Mouse (Mus musculus) limb, embryonic 14.5 days (tissue): Measurements from ENCODE around the gene Asb5. TPM values are rescaled to one million over a fixed set of nuclear protein-coding genes. Genes with fewer than 3 reads are reported as not detected.

Source experiments
- ATAC-seq: fragments of 200-750 bp; cut with Nextera tagmentation; 2 replicates; pipeline ENCODE4 v1.8.0; 2017; ENCODE audit warnings: low read depth, moderate number of reproducible peaks, moderate TSS enrichment; ENCODE audit not compliant: low FRiP score
- DNase-seq: peaks from one replicate; pipeline ENCODE4 v3.0.0-alpha.2; 2015; ENCODE audit warnings: low spot score
- H3K27ac ChIP-seq: fragments of 300-500 bp; sonication (generic); replicated peaks from 2 replicates; pipeline ENCODE4 v1.5.1; 2014; ENCODE audit warnings: low read depth, mild to moderate bottlenecking, low read length, moderate library complexity, mixed read lengths
- H3K27me3 ChIP-seq: fragments of 300-500 bp; sonication (generic); 2 replicates; pipeline ENCODE4 v1.6.1; 2014; ENCODE audit warnings: low read length, mixed read lengths; ENCODE audit not compliant: control insufficient read depth, insufficient read depth
- H3K36me3 ChIP-seq: fragments of 300-500 bp; sonication (generic); 2 replicates; pipeline ENCODE4 v1.6.1; 2014; ENCODE audit warnings: mild to moderate bottlenecking, low read length, moderate library complexity, mixed read lengths; ENCODE audit not compliant: control insufficient read depth, insufficient read depth
- H3K4me1 ChIP-seq: fragments of 300-500 bp; sonication (generic); 2 replicates; pipeline ENCODE4 v1.6.1; 2014; ENCODE audit warnings: antibody characterized with exemption, low read length, mixed read lengths; ENCODE audit not compliant: control insufficient read depth, insufficient read depth
- H3K4me2 ChIP-seq: fragments of 300-500 bp; sonication (generic); replicated peaks from 2 replicates; pipeline ENCODE4 v1.6.1; 2014; ENCODE audit warnings: low read depth, mild to moderate bottlenecking, low read length, moderate library complexity; ENCODE audit not compliant: severe bottlenecking
- H3K4me3 ChIP-seq: fragments of 300-500 bp; sonication (generic); replicated peaks from 2 replicates; pipeline ENCODE4 v1.5.1; 2014; ENCODE audit warnings: low read length
- H3K9ac ChIP-seq: fragments of 300-500 bp; sonication (generic); 2 replicates; pipeline ENCODE4 v1.6.1; 2014; ENCODE audit warnings: mild to moderate bottlenecking, low read depth, low read length, moderate library complexity; ENCODE audit not compliant: severe bottlenecking
- H3K9me3 ChIP-seq: fragments of 300-500 bp; sonication (generic); 2 replicates; pipeline ENCODE4 v1.6.1; 2016; ENCODE audit warnings: low read length; ENCODE audit not compliant: control insufficient read depth
- POLR2A ChIP-seq: fragments of 200-500 bp; IDR thresholded peaks from 2 replicates; pipeline ENCODE4 v1.8.0; 2012; ENCODE audit warnings: inconsistent platforms, mild to moderate bottlenecking, moderate library complexity, borderline replicate concordance; ENCODE audit not compliant: insufficient read depth, insufficient read length; ENCODE audit errors: extremely low read depth
- WGBS: fragments of 180-500 bp; shearing (Covaris S2); extraction: QIAGEN DNeasy Blood & Tissue Kit; methylation state at CpG from one replicate; pipeline ENCODE4 v1.1.7; 2014; 5-methylcytosine and 5-hydroxymethylcytosine counted together
- polyA plus RNA-seq, 2 experiments: library from polyadenylated mRNA; depleted of rRNA in 1 of 2; stranded (reverse) in 1 of 2; unstranded in 1 of 2; fragments of >200 nt; fragmentation: Nextera tagmentation in 1 of 2; extraction: Ambion mirVana in 1 of 2; gene quantifications; 2 replicates each; pipeline versions ENCODE4 v1.2.1 to v1.2.3; 2012 to 2014

Asb5 gene
- polyA plus RNA-seq, 2 experiments, result 1.3 to 6.4 TPM

GRCm38 (mm10) chr8:54581436-54581835 is 52.1 kb downstream of the Asb5 start:
- 75% methylated on average over 3 of the region's 3 CpGs for WGBS
- TF ChIP-seq POLR2A, result no peak
- Histone ChIP-seq H3K27ac (no peak overlapping the region), H3K27me3 (no peaks in the 10 kb centered on the region), H3K9ac (no peak overlapping the region), H3K36me3 (no peaks in the 10 kb centered on the region), H3K4me1 (no peaks in the 10 kb centered on the region), H3K9me3 (no peaks in the 10 kb centered on the region), H3K4me2 (no peak overlapping the region), H3K4me3 (no peak overlapping the region)
- DNase-seq (no peak), ATAC-seq (no peak)

DNA sequence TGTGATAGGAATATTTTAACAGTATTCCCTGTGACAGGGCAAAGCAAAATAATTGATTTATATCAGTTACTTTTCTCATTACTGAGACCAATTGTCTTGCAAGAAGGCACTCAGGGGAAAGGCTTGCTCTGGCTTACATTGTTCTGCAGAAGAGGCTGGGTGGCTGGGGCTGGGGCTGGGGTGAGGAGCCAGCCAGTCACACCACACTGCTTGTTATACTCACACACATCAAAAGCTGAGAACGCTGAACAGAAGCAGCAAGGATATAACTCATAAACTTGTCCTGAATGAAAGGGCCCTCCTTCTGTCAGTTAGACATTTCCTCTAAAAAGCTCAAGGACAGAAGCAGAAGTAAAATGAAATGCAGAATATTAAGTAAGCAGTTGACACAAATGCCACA is 53.5 kb downstream of the Asb5 start:
- Histone ChIP-seq H3K9me3 (no peaks in the 10 kb centered on the region), H3K27me3 (no peaks in the 10 kb centered on the region), H3K4me2 (no peak overlapping the region), H3K4me3 (no peak overlapping the region), H3K27ac (no peak overlapping the region), H3K4me1 (no peaks in the 10 kb centered on the region), H3K36me3 (no peaks in the 10 kb centered on the region), H3K9ac (no peak overlapping the region)
- no peak for DNase-seq
- 26% methylated on average over 1 of the region's 1 CpGs for WGBS
- ATAC-seq, result no peak
- TF ChIP-seq POLR2A, result no peak

- ATAC-seq, result no peak
These were observed 65.3 kb downstream of the Asb5 start for GRCm38 (mm10) chr8:54594634-54595033.

GRCm38 (mm10) chr8:54596051-54596450 is 66.7 kb downstream of the Asb5 start:
- Histone ChIP-seq H3K36me3 (no peaks in the 10 kb centered on the region), H3K4me1 (peaks cover 4% of the 10 kb centered on the region), H3K27me3 (no peaks in the 10 kb centered on the region), H3K4me3 (no peak overlapping the region), H3K9ac (no peak overlapping the region), H3K4me2 (no peak overlapping the region), H3K27ac (no peak overlapping the region), H3K9me3 (no peaks in the 10 kb centered on the region)
- no peak for TF ChIP-seq POLR2A
- 56% methylated on average over 2 of the region's 2 CpGs for WGBS
- DNase-seq, result no peak
- ATAC-seq, result no peak

More at GRCm38 (mm10) chr8:54594634-54595033, 65.3 kb downstream of the Asb5 start:
- H3K27ac ChIP-seq, result no peak overlapping the region
- H3K4me3 ChIP-seq, result no peak overlapping the region
- DNase-seq, result no peak
- H3K9ac ChIP-seq, result no peak overlapping the region
- no peaks in the 10 kb centered on the region for H3K27me3 ChIP-seq
- H3K4me1 ChIP-seq, result no peaks in the 10 kb centered on the region
- 79% methylated on average over 5 of the region's 5 CpGs for WGBS
- no peaks in the 10 kb centered on the region for H3K9me3 ChIP-seq
- no peak for TF ChIP-seq POLR2A
- H3K4me2 ChIP-seq, result no peak overlapping the region
- H3K36me3 ChIP-seq, result no peaks in the 10 kb centered on the region

DNA sequence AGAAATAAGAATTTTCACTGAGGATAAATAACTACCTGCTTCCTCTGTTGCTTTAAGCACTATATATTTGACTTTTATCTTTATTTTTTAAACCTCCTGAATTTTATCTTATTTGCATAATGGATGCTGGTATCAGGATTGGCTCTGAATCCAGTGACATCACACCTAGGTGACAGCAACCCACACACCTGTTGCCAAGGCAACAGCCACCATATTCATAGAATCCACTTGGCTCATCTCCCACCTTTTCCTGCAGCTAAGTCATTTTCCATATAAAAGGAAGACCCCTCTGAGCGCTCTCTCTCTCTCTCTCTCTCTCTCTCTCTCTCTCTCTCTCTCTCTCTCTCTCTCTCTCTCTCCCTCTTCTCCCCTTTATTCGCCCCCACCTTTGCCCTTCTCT is 67.6 kb downstream of the Asb5 start:
- no peak for TF ChIP-seq POLR2A
- Histone ChIP-seq H3K4me1 (peaks cover 4% of the 10 kb centered on the region), H3K9me3 (no peaks in the 10 kb centered on the region), H3K4me2 (no peak overlapping the region), H3K27me3 (no peaks in the 10 kb centered on the region), H3K36me3 (no peaks in the 10 kb centered on the region), H3K4me3 (no peak overlapping the region), H3K27ac (no peak overlapping the region), H3K9ac (no peak overlapping the region)
- WGBS, result 73% methylated on average over 2 of the region's 2 CpGs
- no peak for DNase-seq
- ATAC-seq, result no peak

DNA sequence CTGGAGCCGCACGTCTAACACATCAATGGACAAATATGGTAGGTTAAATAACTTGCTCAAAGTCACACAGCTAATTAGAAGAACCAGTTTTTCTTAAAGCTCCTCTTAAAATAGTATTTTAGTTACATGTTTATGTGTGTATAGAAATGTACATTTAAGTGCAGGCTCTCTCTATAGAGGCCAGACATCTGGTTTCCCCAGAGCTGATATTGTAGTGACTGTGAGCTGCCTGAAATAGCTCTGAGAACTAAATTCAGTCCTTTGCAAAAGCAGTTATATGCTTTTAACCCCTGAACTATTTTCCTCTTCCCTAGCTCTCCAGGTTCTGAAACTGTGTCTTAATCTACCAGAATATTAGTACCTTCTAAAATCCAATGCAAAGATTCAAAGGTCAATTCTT is 68.0 kb downstream of the Asb5 start:
- Histone ChIP-seq H3K36me3 (no peaks in the 10 kb centered on the region), H3K27me3 (no peaks in the 10 kb centered on the region), H3K4me1 (peaks cover 4% of the 10 kb centered on the region), H3K4me3 (no peak overlapping the region), H3K9me3 (no peaks in the 10 kb centered on the region), H3K4me2 (no peak overlapping the region), H3K9ac (no peak overlapping the region), H3K27ac (no peak overlapping the region)
- ATAC-seq (no peak), DNase-seq (no peak)
- 84% methylated on average over 2 of the region's 2 CpGs for WGBS
- no peak for TF ChIP-seq POLR2A
